Mouse (Mus musculus) regulatory T cell (primary cell): ENCODE data around the gene Itprip.
"Not testable (repeated sequence)": the region's sequence is repeated elsewhere in the genome, so short reads cannot be mapped to it uniquely, and the experiment has no call there.

Source experiments
- in situ Hi-C: fragments of 300-600 bp; cut with MboI, MseI; formaldehyde crosslinking; loops from one replicate; pipeline ENCODE4 v1.15.1; 2025; ENCODE audit warnings: high pct_unique_total_duplicates

The Itprip gene

DNA sequence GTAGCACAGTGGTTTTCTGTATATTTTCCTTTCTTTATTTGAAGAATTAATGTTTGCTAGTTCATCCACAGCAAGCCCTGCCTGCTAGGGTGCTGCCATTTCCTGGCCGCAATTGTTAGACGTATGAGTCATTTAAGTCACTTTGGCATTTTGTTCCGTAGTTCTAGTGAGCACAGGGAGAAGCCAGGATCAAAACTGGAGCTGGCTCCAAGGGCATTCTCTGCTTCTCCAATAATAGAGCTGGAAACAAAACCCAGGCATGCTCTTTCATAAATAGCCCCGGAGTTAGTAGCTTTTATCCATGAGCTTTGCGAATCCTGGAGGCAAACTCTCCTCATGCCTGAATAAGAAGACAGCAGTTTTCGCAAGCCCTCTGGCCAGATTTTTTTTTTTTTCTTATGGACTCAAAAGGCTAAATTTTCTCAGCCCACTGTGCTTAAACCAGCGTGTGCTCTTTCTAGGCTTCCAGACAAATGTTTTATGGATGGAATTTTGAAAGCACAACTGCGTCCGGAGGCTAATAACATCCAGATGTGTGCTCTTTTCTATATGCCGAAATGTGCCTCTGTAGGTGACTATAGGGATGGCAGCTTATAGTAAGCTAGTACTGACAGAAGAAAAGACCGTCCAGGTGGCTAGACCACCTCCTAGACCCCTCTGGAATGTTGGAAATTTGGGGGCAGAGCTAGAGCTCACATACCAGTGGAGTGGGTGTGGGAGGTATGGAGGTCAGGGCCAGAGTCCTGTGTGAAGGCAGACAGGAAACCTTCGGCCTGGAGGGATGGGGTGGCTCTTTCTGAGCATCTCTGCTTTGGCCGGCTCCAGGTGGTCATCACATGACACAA, 64.9 kb downstream of the Itprip start:
- in situ Hi-C loops, result no loop called here

DNA sequence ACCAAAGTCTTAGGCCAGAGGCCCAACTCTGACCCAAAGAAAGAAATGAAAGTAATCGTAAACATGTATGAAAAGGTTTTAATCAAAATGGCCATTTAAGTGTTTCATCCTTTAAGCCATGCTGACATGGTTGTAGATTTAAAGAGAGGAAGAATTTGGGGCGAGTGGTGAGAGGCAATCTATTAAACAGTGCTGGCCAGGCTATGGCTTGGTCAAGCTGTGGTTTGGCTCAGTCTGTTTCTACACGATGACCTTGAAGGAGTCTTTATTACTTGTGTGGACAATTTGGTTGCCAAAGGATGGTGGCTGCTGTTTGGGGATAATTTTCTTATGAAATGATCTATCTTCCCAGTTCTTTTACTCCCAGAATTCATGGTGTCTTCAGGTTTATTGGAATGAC, 66.0 kb downstream of the Itprip start:
- in situ Hi-C loops, result no loop called here

DNA sequence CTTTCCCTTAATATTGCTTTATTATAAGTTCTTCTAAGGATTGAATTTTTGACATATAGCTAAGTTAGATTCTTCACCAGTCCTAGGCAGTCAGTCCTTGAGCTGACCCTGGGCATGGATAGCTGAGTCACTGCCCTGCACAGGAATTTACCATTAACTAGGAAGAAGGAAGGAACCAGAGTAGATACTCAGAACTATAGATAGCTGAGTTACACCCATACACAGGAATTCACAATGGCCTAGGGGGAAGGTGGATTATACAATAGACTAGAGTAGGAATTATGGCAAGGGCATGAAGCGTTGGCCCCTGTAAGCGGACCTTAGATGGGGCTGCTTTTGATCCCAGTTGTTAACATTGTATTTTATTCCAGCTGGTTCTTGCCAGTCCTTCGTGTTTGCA, 67.0 kb downstream of the Itprip start:
- in situ Hi-C loops, result not testable (repeated sequence)

DNA sequence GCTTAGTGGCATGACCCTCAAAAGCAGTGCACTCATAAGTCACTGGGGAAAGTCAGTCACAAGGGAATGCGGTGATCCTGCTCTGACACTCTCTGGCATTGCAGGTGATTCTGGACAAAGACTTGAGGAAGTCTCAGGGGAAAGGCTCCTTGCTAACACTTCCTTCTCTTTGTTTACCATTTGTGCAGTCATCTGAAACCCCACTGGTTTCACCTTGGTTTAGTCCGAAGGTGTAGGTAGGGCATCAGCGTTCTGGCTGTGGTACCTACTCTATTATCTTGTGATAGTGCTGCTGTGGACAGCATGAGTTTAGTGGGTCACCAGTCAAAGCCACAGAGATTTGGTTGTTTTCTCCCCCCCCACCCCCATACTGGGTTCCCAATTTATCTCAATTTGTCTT, 69.4 kb downstream of the Itprip start:
- in situ Hi-C loops, result no loop called here
